Mouse (Mus musculus) forebrain, embryonic 16.5 days (tissue): ENCODE data around the gene C1qtnf6. TPM values are rescaled to one million over a fixed set of nuclear protein-coding genes. Genes with fewer than 3 reads are reported as not detected.

Experiments
- ATAC-seq: fragments of 200-750 bp; cut with Nextera tagmentation; 2 replicates; pipeline ENCODE4 v1.8.0; 2017; ENCODE audit warnings: mild to moderate bottlenecking, moderate library complexity
- H3K27ac ChIP-seq: fragments of 300-500 bp; sonication (generic); 2 replicates; pipeline ENCODE4 v1.5.1; 2014; ENCODE audit warnings: low read length, control low read depth
- H3K27me3 ChIP-seq: fragments of 300-500 bp; sonication (generic); replicated peaks from 2 replicates; pipeline ENCODE4 v1.6.1; 2014; ENCODE audit warnings: low read length; ENCODE audit not compliant: control insufficient read depth, insufficient read depth
- H3K36me3 ChIP-seq: fragments of 300-500 bp; sonication (generic); 2 replicates; pipeline ENCODE4 v1.6.1; 2014; ENCODE audit not compliant: control insufficient read depth, insufficient read depth
- H3K4me1 ChIP-seq: fragments of 300-500 bp; sonication (generic); replicated peaks from 2 replicates; pipeline ENCODE4 v1.6.1; 2014; ENCODE audit warnings: low read length; ENCODE audit not compliant: control insufficient read depth, insufficient read depth
- H3K4me2 ChIP-seq: fragments of 300-500 bp; sonication (generic); 2 replicates; pipeline ENCODE4 v1.6.1; 2014; ENCODE audit warnings: mild to moderate bottlenecking, low read length, control low read depth
- H3K4me3 ChIP-seq: fragments of 300-500 bp; sonication (generic); replicated peaks from 2 replicates; pipeline ENCODE4 v1.5.1; 2014; ENCODE audit warnings: mild to moderate bottlenecking, low read length, control low read depth
- H3K9ac ChIP-seq: fragments of 300-500 bp; sonication (generic); replicated peaks from 2 replicates; pipeline ENCODE4 v1.6.1; 2014; ENCODE audit warnings: low read depth, low read length, control low read depth
- H3K9me3 ChIP-seq: fragments of 300-500 bp; sonication (generic); 2 replicates; pipeline ENCODE4 v1.6.1; 2016; ENCODE audit warnings: low read length; ENCODE audit not compliant: control insufficient read depth
- WGBS: fragments of 180-500 bp; shearing (Covaris S2); extraction: QIAGEN DNeasy Blood & Tissue Kit; methylation state at CpG from one replicate; pipeline ENCODE4 v1.1.7; 2014; 5-methylcytosine and 5-hydroxymethylcytosine counted together
- polyA plus RNA-seq: library from polyadenylated mRNA; unstranded; fragments of >200 nt; fragmentation: Nextera tagmentation; extraction: Ambion mirVana; gene quantifications from 2 replicates; pipeline ENCODE4 v1.2.1, GENCODE M21; 2015

C1qtnf6 gene
- polyA plus RNA-seq, result 5.6 and 6.4 TPM in 2 replicates

GRCm38 (mm10) chr15:78530671-78531450 lies at the start of gene C1qtnf6:
C1qtnf6 (minus strand) TSS chr15:78531416.
- H3K4me2 ChIP-seq, result peak within 1 kb of the TSS; percentile 60
- H3K4me1 ChIP-seq, result peaks cover 20% of the 10 kb centered on the region
- H3K27ac ChIP-seq, result peak within 1 kb of the TSS; percentile 67
- ATAC-seq, result no peak
- no peaks in the 10 kb centered on the region for H3K36me3 ChIP-seq
- no peaks in the 10 kb centered on the region for H3K9me3 ChIP-seq
- H3K4me3 ChIP-seq, result peak within 1 kb of the TSS; percentile 37
- H3K9ac ChIP-seq, result peak within 1 kb of the TSS; percentile 65
- WGBS, result 74% methylated on average over 17 of the region's 17 CpGs
- H3K27me3 ChIP-seq, result no peaks in the 10 kb centered on the region

DNA sequence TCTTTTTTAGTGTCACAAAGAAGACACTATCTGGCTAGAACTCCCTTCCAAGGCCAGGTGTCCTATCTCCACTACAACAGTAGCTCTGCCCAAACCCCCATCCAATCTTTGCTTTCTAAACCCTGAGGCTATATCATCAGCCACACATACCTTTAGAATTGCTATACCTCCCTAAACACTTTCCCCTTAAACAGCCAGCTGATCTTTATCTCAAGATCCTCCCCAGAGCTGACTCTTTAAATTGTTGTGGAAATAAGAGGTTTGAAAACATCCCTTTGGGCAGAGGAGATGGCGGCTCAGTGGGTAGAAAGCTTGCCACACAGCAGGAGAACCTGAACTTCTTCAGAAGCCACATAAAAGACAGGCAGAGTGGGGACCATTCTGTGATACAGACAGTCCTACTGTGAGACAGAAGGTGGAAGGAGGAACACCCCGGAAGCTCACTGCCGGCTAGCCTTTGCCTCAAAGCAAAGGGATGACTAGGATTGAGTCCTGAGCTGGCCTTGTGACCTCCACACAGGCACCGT lies 45.1 kb upstream of the C1qtnf6 start:
- Histone ChIP-seq H3K9me3 (no peaks in the 10 kb centered on the region), H3K36me3 (no peaks in the 10 kb centered on the region), H3K27me3 (no peaks in the 10 kb centered on the region), H3K9ac (no peak overlapping the region), H3K4me2 (no peak overlapping the region), H3K27ac (no peak overlapping the region), H3K4me1 (peaks cover 19% of the 10 kb centered on the region), H3K4me3 (no peak overlapping the region)
- ATAC-seq, result no peak
- WGBS, result 73% methylated on average over 4 of the region's 4 CpGs

GRCm38 (mm10) chr15:78572658-78573397 lies 41.6 kb upstream of the C1qtnf6 start, which contains the start of gene Rac2:
Rac2 (minus strand) TSS chr15:78572783.
- H3K27me3 ChIP-seq, result no peaks in the 10 kb centered on the region
- WGBS, result 78% methylated on average over 8 of the region's 8 CpGs
- H3K9ac ChIP-seq, result no peak within 1 kb of the TSS
- no peaks in the 10 kb centered on the region for H3K36me3 ChIP-seq
- H3K9me3 ChIP-seq, result no peaks in the 10 kb centered on the region
- no peaks in the 10 kb centered on the region for H3K4me1 ChIP-seq
- H3K27ac ChIP-seq, result no peak within 1 kb of the TSS
- no peak within 1 kb of the TSS for H3K4me3 ChIP-seq
- no peak within 1 kb of the TSS for H3K4me2 ChIP-seq
- no peak for ATAC-seq

- no peaks in the 10 kb centered on the region for H3K4me1 ChIP-seq
- H3K27me3 ChIP-seq, result no peaks in the 10 kb centered on the region
- WGBS, result 89% methylated on average over 5 of the region's 5 CpGs
- no peaks in the 10 kb centered on the region for H3K9me3 ChIP-seq
- no peak overlapping the region for H3K27ac ChIP-seq
- H3K4me3 ChIP-seq, result no peak overlapping the region
- ATAC-seq, result no peak
- no peak overlapping the region for H3K4me2 ChIP-seq
- no peak overlapping the region for H3K9ac ChIP-seq
- no peaks in the 10 kb centered on the region for H3K36me3 ChIP-seq
Measured at GRCm38 (mm10) chr15:78572270-78572600, 41.0 kb upstream of the C1qtnf6 start.

DNA sequence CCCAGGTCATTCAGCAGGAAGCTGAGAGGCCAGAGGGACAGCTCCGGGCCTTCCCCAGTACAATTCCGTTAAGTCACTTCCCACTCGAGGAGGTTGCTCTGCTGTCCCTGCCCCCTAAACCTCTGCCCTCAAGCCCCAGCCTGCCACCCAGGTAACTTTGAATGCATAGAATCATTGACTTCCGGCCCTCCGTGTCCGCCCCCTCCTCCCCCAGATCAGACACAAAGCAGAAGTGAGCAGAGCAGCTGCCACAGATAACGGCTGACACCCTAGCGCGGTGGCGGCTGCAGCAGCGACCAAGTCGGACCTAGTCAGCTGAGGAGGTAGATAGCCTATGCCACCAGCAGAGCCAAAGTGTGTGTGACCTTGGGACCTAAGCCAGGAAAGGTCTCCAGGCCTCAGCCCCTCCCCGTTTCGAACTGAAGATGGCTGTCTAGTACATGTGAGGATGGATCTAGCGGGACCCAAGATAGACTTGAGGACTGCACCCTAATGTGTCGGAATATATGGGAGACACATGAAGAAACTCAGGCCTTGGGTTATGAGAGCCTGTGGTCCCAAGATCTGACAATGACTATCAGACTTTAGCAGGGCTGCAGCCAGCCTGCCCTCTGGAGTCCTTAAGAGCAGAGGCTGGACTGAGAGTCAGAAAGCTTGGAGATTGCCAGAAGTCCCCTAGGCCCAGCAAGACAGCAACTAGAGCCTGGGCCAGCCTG lies 40.5 kb upstream of the C1qtnf6 start:
- H3K27ac ChIP-seq, result no peak overlapping the region
- no peaks in the 10 kb centered on the region for H3K36me3 ChIP-seq
- no peak overlapping the region for H3K4me3 ChIP-seq
- ATAC-seq, result no peak
- H3K4me2 ChIP-seq, result no peak overlapping the region
- WGBS, result 76% methylated on average over 16 of the region's 16 CpGs
- H3K9ac ChIP-seq, result no peak overlapping the region
- no peaks in the 10 kb centered on the region for H3K4me1 ChIP-seq
- H3K9me3 ChIP-seq, result no peaks in the 10 kb centered on the region
- no peaks in the 10 kb centered on the region for H3K27me3 ChIP-seq

GRCm38 (mm10) chr15:78570170-78570569 lies 39.0 kb upstream of the C1qtnf6 start:
- H3K9ac ChIP-seq, result no peak overlapping the region
- 98% methylated on average over 5 of the region's 5 CpGs for WGBS
- no peak overlapping the region for H3K4me2 ChIP-seq
- no peaks in the 10 kb centered on the region for H3K4me1 ChIP-seq
- no peaks in the 10 kb centered on the region for H3K27me3 ChIP-seq
- ATAC-seq, result no peak
- no peaks in the 10 kb centered on the region for H3K9me3 ChIP-seq
- H3K36me3 ChIP-seq, result no peaks in the 10 kb centered on the region
- no peak overlapping the region for H3K4me3 ChIP-seq
- no peak overlapping the region for H3K27ac ChIP-seq

- WGBS, result 75% methylated on average over 9 of the region's 9 CpGs
- Histone ChIP-seq H3K27me3 (no peaks in the 10 kb centered on the region), H3K9me3 (no peaks in the 10 kb centered on the region), H3K4me3 (no peak overlapping the region), H3K4me2 (no peak overlapping the region), H3K27ac (no peak overlapping the region), H3K9ac (no peak overlapping the region), H3K4me1 (no peaks in the 10 kb centered on the region), H3K36me3 (no peaks in the 10 kb centered on the region)
- no peak for ATAC-seq
Measured at GRCm38 (mm10) chr15:78567608-78568120, 36.4 kb upstream of the C1qtnf6 start.

DNA sequence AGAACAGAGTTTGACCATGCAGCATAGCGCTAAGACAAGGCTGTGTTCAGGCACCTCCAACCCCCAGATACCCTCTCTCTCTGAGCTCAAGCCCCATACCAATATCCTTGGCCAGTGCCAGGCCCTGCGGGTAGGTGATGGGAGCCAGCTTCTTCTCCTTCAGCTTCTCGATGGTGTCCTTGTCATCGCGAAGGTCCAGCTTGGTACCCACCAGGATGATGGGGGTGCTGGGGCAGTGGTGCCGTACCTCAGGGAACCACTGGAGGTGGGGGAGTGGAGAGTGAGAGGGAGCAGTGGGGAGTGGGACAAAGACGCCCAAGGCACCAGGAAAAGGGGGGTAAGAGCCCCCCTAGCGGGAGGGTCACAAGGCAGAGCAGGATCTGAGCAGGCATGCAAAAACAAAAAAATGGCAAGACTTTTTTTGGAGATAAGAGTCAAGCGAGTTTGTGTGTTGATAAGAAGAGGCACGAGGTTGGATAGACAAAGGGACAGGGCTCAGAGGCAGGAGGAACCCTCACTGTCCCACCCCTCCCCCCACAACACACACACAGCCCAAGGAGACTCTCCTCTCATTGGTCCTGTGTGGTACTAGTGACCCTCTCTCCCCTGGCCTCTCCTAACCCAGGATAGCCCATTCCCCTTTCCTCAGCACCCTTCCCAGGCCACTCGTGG lies 33.7 kb upstream of the C1qtnf6 start:
- Histone ChIP-seq H3K4me3 (no peak overlapping the region), H3K27me3 (no peaks in the 10 kb centered on the region), H3K4me2 (no peak overlapping the region), H3K27ac (no peak overlapping the region), H3K9ac (no peak overlapping the region), H3K36me3 (no peaks in the 10 kb centered on the region), H3K9me3 (no peaks in the 10 kb centered on the region), H3K4me1 (no peaks in the 10 kb centered on the region)
- 72% methylated on average over 11 of the region's 11 CpGs for WGBS
- ATAC-seq, result no peak
